Comparison of ENCODE assay signal across 9 mouse cellular contexts in genomic region chr17:26421561-26421960, GRCm38 (mm10). TPM values are rescaled to one million over a fixed set of nuclear protein-coding genes. Genes with fewer than 3 reads are reported as not detected.
DNase-seq lines count a peak whose midpoint lies in the region; ATAC-seq and TF ChIP-seq lines count a peak whose summit lies in the region.
"Had no signal": no experiment of that assay in that cellular context is flagged by ENCODE, and none has a peak within 500 bp of the region (broad histone marks: within the 10 kb centered on the region; RNA-seq: fewer than 3 reads in every experiment).

No protein-coding gene starts in this region.

- WGBS in midbrain, postnatal 0 days = 40% methylated on average over 3 of the region's 3 CpGs
- WGBS in midbrain, embryonic 10.5 days = 50% methylated on average over 3 of the region's 3 CpGs
- 46% methylated on average over 3 of the region's 3 CpGs for WGBS in embryonic facial prominence, embryonic 10.5 days
- 49% methylated on average over 3 of the region's 3 CpGs for WGBS in lung, embryonic 14.5 days

- TF ChIP-seq CTCF in midbrain, postnatal 0 days (IDR thresholded peaks at IDR 0.05) = peak; percentile 66
- peak; percentile 70 for TF ChIP-seq CTCF in lung, embryonic 14.5 days (IDR thresholded peaks at IDR 0.05; ENCODE audit: low read depth)

- H3K27ac ChIP-seq in midbrain, postnatal 0 days (ENCODE audit: low read depth, low read length) = no peak overlapping the region
- H3K27ac ChIP-seq in midbrain, embryonic 10.5 days (replicated peaks) = no peak overlapping the region
- H3K27ac ChIP-seq in embryonic facial prominence, embryonic 10.5 days (replicated peaks) = no peak overlapping the region
- H3K27ac ChIP-seq in lung, embryonic 14.5 days (ENCODE audit: low read depth) = no peak overlapping the region
- H3K27ac ChIP-seq: neural tube, embryonic 13.5 days had no signal

- H3K4me2 ChIP-seq in midbrain, postnatal 0 days (ENCODE audit: low read depth, low read length, poor library complexity, severe bottlenecking) = no peak overlapping the region
- no peak overlapping the region for H3K4me2 ChIP-seq in lung, embryonic 14.5 days
- H3K4me2 ChIP-seq: neural tube, embryonic 13.5 days had no signal

- no peak overlapping the region for H3K4me3 ChIP-seq in midbrain, postnatal 0 days (ENCODE audit: low read depth, low read length)
- no peak overlapping the region for H3K4me3 ChIP-seq in midbrain, embryonic 10.5 days
- no peak overlapping the region for H3K4me3 ChIP-seq in embryonic facial prominence, embryonic 10.5 days
- no peak overlapping the region for H3K4me3 ChIP-seq in lung, embryonic 14.5 days (ENCODE audit: low read depth, low read length)
- H3K4me3 ChIP-seq: neural tube, embryonic 13.5 days had no signal

- H3K4me1 ChIP-seq in midbrain, postnatal 0 days (ENCODE audit: insufficient read depth, low read length) = no peaks in the 10 kb centered on the region; the same call in 1 of the 2 replicates
- peaks cover 10% of the 10 kb centered on the region for H3K4me1 ChIP-seq in midbrain, embryonic 10.5 days
- H3K4me1 ChIP-seq in embryonic facial prominence, embryonic 10.5 days = peaks cover 12% of the 10 kb centered on the region; the same call in 1 of the 2 replicates
- peaks cover 8% of the 10 kb centered on the region; the same call in 1 of the 2 replicates for H3K4me1 ChIP-seq in lung, embryonic 14.5 days (ENCODE audit: insufficient read depth)

- no peak overlapping the region for H3K9ac ChIP-seq in midbrain, postnatal 0 days (replicated peaks; ENCODE audit: low read length, poor library complexity, severe bottlenecking)
- H3K9ac ChIP-seq in lung, embryonic 14.5 days = no peak overlapping the region
- H3K9ac ChIP-seq: neural tube, embryonic 13.5 days had no signal

- no peak for ATAC-seq in midbrain, postnatal 0 days (ENCODE audit: low FRiP score)
- no peak for ATAC-seq in lung, embryonic 14.5 days (ENCODE audit: insufficient read depth)
- ATAC-seq in frontal cortex, adult (ENCODE audit: low TSS enrichment) = no peak

- no peaks in the 10 kb centered on the region for H3K36me3 ChIP-seq in midbrain, postnatal 0 days (ENCODE audit: insufficient read depth, low read length)
- no peaks in the 10 kb centered on the region for H3K36me3 ChIP-seq in midbrain, embryonic 10.5 days
- no peaks in the 10 kb centered on the region for H3K36me3 ChIP-seq in embryonic facial prominence, embryonic 10.5 days (replicated peaks)
- no peaks in the 10 kb centered on the region for H3K36me3 ChIP-seq in lung, embryonic 14.5 days (ENCODE audit: insufficient read depth)
- H3K36me3 ChIP-seq: neural tube, embryonic 13.5 days had no signal

- H3K9me3 ChIP-seq in midbrain, postnatal 0 days (ENCODE audit: low read length) = no peaks in the 10 kb centered on the region
- no peaks in the 10 kb centered on the region for H3K9me3 ChIP-seq in midbrain, embryonic 10.5 days (replicated peaks)
- H3K9me3 ChIP-seq in embryonic facial prominence, embryonic 10.5 days = no peaks in the 10 kb centered on the region
- H3K9me3 ChIP-seq in lung, embryonic 14.5 days (ENCODE audit: low read depth, low read length) = no peaks in the 10 kb centered on the region
- H3K9me3 ChIP-seq: neural tube, embryonic 13.5 days had no signal

- peak; percentile 41 to 44 for DNase-seq in frontal cortex, postnatal 36 days (ENCODE audit: low spot score in 2 of 2)
- no peak for DNase-seq in frontal cortex, postnatal 10 days (ENCODE audit: low spot score in 2 of 2)
- DNase-seq in midbrain, postnatal 0 days (ENCODE audit: low spot score) = peak; percentile 33
- DNase-seq in midbrain, embryonic 10.5 days (ENCODE audit: low spot score) = no peak
- DNase-seq in embryonic facial prominence, embryonic 10.5 days (ENCODE audit: low spot score) = peak; percentile 39
- peak; percentile 54 for DNase-seq in lung, embryonic 14.5 days
- no peak for DNase-seq in neural tube, embryonic 10.5 days (ENCODE audit: extremely low spot score, low spot score)

- H3K27me3 ChIP-seq in midbrain, postnatal 0 days (ENCODE audit: insufficient read depth, low read length) = no peaks in the 10 kb centered on the region
- H3K27me3 ChIP-seq in midbrain, embryonic 10.5 days (ENCODE audit: low read depth, poor library complexity, severe bottlenecking) = peaks cover 52% of the 10 kb centered on the region
- peaks cover 61% of the 10 kb centered on the region for H3K27me3 ChIP-seq in embryonic facial prominence, embryonic 10.5 days (replicated peaks; ENCODE audit: low read depth, poor library complexity, severe bottlenecking)
- no peaks in the 10 kb centered on the region for H3K27me3 ChIP-seq in lung, embryonic 14.5 days (ENCODE audit: insufficient read depth, low read length)

RNA-seq across cellular contexts. Expression of gene Neurl1b, which starts 6.9 kb away (rescaled TPM):
- 51.1 and 69.7 TPM in 2 replicates for total RNA-seq in midbrain, postnatal 0 days (2014; rRNA removed)
- polyA plus RNA-seq in midbrain, postnatal 0 days (2015; fragmentation: Nextera tagmentation; extraction: Ambion mirVana) = 2.1 and 2.3 TPM in 2 replicates
- polyA plus RNA-seq in midbrain, embryonic 10.5 days (2016; fragmentation: Nextera tagmentation; extraction: Ambion mirVana) = 0.16 and 0.19 TPM in 2 replicates
- polyA plus RNA-seq in embryonic facial prominence, embryonic 10.5 days (2016; fragmentation: Nextera tagmentation; extraction: Ambion mirVana) = 0.16 TPM in 2 replicates
- polyA plus RNA-seq in lung, embryonic 14.5 days (2014; fragmentation: Nextera tagmentation; extraction: Ambion mirVana) = 1.9 and 2.1 TPM in 2 replicates

Comparison
In these comparisons a context has a peak if more than half of its experiments do, and no peak if none do; other contexts are left out.
1. DNase-seq: peak in frontal cortex, postnatal 36 days (2 of 2), midbrain, postnatal 0 days (single experiment), embryonic facial prominence, embryonic 10.5 days (single experiment) and lung, embryonic 14.5 days (single experiment); none in frontal cortex, postnatal 10 days (0 of 2), midbrain, embryonic 10.5 days (single experiment) and neural tube, embryonic 10.5 days (single experiment).